Mouse (Mus musculus) lung, embryonic 14.5 days (tissue): ENCODE measurements around the gene Frmd4a. TPM values are rescaled to one million over a fixed set of nuclear protein-coding genes. Genes with fewer than 3 reads are reported as not detected.

ENCODE experiments used
- ATAC-seq: fragments of 200-750 bp; cut with Nextera tagmentation; 2 replicates; pipeline ENCODE4 v1.8.0; 2017; ENCODE audit warnings: mild to moderate bottlenecking, moderate TSS enrichment, moderate library complexity; ENCODE audit not compliant: insufficient read depth
- DNase-seq: peaks from one replicate; pipeline ENCODE4 v3.0.0-alpha.2; 2015
- H3K27ac ChIP-seq: fragments of 300-500 bp; sonication (generic); 2 replicates; pipeline ENCODE4 v1.5.1; 2014; ENCODE audit warnings: low read depth, mild to moderate bottlenecking, moderate library complexity
- H3K27me3 ChIP-seq: fragments of 300-500 bp; sonication (generic); 2 replicates; pipeline ENCODE4 v1.6.1; 2014; ENCODE audit warnings: low read length, control low read depth; ENCODE audit not compliant: insufficient read depth
- H3K36me3 ChIP-seq: fragments of 300-500 bp; sonication (generic); 2 replicates; pipeline ENCODE4 v1.6.1; 2014; ENCODE audit warnings: control low read depth; ENCODE audit not compliant: insufficient read depth
- H3K4me1 ChIP-seq: fragments of 300-500 bp; sonication (generic); 2 replicates; pipeline ENCODE4 v1.6.1; 2014; ENCODE audit warnings: antibody characterized with exemption, control low read depth; ENCODE audit not compliant: insufficient read depth
- H3K4me2 ChIP-seq: fragments of 300-500 bp; sonication (generic); 2 replicates; pipeline ENCODE4 v1.6.1; 2014; ENCODE audit warnings: mild to moderate bottlenecking
- H3K4me3 ChIP-seq: fragments of 300-500 bp; sonication (generic); 2 replicates; pipeline ENCODE4 v1.5.1; 2014; ENCODE audit warnings: low read depth, low read length
- H3K9ac ChIP-seq: fragments of 300-500 bp; sonication (generic); 2 replicates; pipeline ENCODE4 v1.6.1; 2014
- H3K9me3 ChIP-seq: fragments of 300-500 bp; sonication (generic); 2 replicates; pipeline ENCODE4 v1.6.1; 2016; ENCODE audit warnings: low read depth, low read length, control low read depth
- CTCF ChIP-seq: IDR thresholded peaks from 2 replicates; pipeline ENCODE4 v1.5.1; 2016; ENCODE audit warnings: antibody characterized with exemption, low read depth
- WGBS: fragments of 180-500 bp; shearing (Covaris S2); extraction: QIAGEN DNeasy Blood & Tissue Kit; methylation state at CpG from one replicate; pipeline ENCODE4 v1.1.7; 2014; 5-methylcytosine and 5-hydroxymethylcytosine counted together
- polyA plus RNA-seq: library from polyadenylated mRNA; unstranded; fragments of >200 nt; fragmentation: Nextera tagmentation; extraction: Ambion mirVana; gene quantifications from 2 replicates; pipeline ENCODE4 v1.2.1, GENCODE M21; 2014

Gene Frmd4a
- polyA plus RNA-seq, 1 experiment from 2014 or later: 37.1 TPM

- Histone ChIP-seq H3K36me3 (no peaks in the 10 kb centered on the region), H3K4me1 (peaks cover 26% of the 10 kb centered on the region), H3K27me3 (no peaks in the 10 kb centered on the region), H3K27ac (peak overlapping the region; percentile 96), H3K9me3 (no peaks in the 10 kb centered on the region), H3K9ac (peak overlapping the region; percentile 62), H3K4me3 (peak overlapping the region; percentile 44), H3K4me2 (peak overlapping the region; percentile 74)
- DNase-seq: peak; percentile 77
- ATAC-seq: peak; percentile 44
- under 1% methylated on average over 13 of the region's 13 CpGs for WGBS
- no peak for TF ChIP-seq CTCF
These were observed 282.9 kb downstream of the Frmd4a start for GRCm38 (mm10) chr2:4300383-4300811.

DNA sequence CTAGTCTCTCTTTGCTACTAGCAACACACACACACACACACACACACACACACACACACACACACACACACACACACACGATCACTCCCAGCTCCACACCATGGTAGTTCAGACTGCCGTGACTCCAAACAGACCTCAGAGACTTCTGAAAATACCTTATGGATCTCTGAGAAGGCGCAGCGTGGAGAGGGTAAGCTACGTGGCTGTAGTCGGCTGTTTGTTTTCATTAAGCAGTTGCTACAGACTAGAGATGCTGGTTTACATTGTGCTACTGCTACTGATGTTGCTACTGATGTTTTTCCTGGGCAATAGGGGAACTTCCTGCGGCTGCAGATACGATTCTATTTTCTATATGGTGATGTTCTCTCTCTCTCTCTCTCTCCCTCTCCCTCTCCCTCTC, 283.3 kb downstream of the Frmd4a start:
- peak overlapping the region; percentile 96 for H3K27ac ChIP-seq
- H3K27me3 ChIP-seq: no peaks in the 10 kb centered on the region
- peak overlapping the region; percentile 44 for H3K4me3 ChIP-seq
- DNase-seq: peak; percentile 57
- no peaks in the 10 kb centered on the region for H3K36me3 ChIP-seq
- no peak for ATAC-seq
- no peak for TF ChIP-seq CTCF
- H3K4me2 ChIP-seq: peak overlapping the region; percentile 74
- no peaks in the 10 kb centered on the region for H3K9me3 ChIP-seq
- peaks cover 26% of the 10 kb centered on the region for H3K4me1 ChIP-seq
- peak overlapping the region; percentile 62 for H3K9ac ChIP-seq
- WGBS: 3% methylated on average over 8 of the region's 8 CpGs

GRCm38 (mm10) chr2:4301256-4301655, 283.7 kb downstream of the Frmd4a start:
- DNase-seq (peak; percentile 44), ATAC-seq (no peak)
- WGBS: 4% methylated on average over 5 of the region's 6 CpGs
- peaks cover 26% of the 10 kb centered on the region for H3K4me1 ChIP-seq
- H3K36me3 ChIP-seq: no peaks in the 10 kb centered on the region
- peak overlapping the region; percentile 44 for H3K4me3 ChIP-seq
- no peaks in the 10 kb centered on the region for H3K27me3 ChIP-seq
- peak overlapping the region; percentile 74 for H3K4me2 ChIP-seq
- H3K9ac ChIP-seq: peak overlapping the region; percentile 59
- TF ChIP-seq CTCF: no peak
- H3K27ac ChIP-seq: peak overlapping the region; percentile 94
- no peaks in the 10 kb centered on the region for H3K9me3 ChIP-seq

DNA sequence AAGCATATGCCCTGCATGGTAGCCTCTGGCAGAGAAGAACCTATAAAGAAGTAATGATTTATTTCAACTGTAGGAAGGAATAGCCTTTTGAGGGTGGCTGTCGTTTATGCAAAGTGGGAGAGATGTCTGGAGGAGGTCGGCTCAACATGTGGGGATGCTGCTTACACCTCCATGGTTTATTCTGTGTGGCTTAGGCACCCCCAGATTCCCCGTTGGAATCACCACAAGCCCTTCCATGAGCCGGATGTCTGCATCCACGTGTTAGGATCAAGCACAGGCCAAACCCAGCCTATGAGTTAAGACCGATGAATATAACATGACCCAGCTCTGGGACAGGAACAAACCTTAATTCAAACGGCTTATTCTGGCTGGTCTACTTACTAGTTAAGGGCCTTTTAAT, 284.2 kb downstream of the Frmd4a start:
- Histone ChIP-seq H3K4me3 (peak overlapping the region; percentile 44), H3K9ac (peak overlapping the region; percentile 59), H3K27me3 (no peaks in the 10 kb centered on the region), H3K4me2 (peak overlapping the region; percentile 74), H3K27ac (peak overlapping the region; percentile 94), H3K9me3 (no peaks in the 10 kb centered on the region), H3K36me3 (no peaks in the 10 kb centered on the region), H3K4me1 (peaks cover 26% of the 10 kb centered on the region)
- ATAC-seq: no peak
- 17% methylated on average over 7 of the region's 7 CpGs for WGBS
- no peak for TF ChIP-seq CTCF
- DNase-seq: peak; percentile 50

GRCm38 (mm10) chr2:4302119-4302518, 284.6 kb downstream of the Frmd4a start:
- Histone ChIP-seq H3K9me3 (no peaks in the 10 kb centered on the region), H3K4me1 (peaks cover 25% of the 10 kb centered on the region), H3K4me3 (peak overlapping the region; percentile 44), H3K36me3 (no peaks in the 10 kb centered on the region), H3K27me3 (no peaks in the 10 kb centered on the region), H3K4me2 (peak overlapping the region; percentile 74), H3K27ac (peak overlapping the region; percentile 94; the same call in 1 of the 2 replicates), H3K9ac (no peak overlapping the region; the same call in 1 of the 2 replicates)
- DNase-seq (no peak), ATAC-seq (no peak)
- no peak for TF ChIP-seq CTCF
- WGBS: 73% methylated on average over 3 of the region's 3 CpGs

- WGBS: 72% methylated on average over 6 of the region's 6 CpGs
- DNase-seq (no peak), ATAC-seq (no peak)
- no peak for TF ChIP-seq CTCF
- no peak overlapping the region for H3K9ac ChIP-seq
- H3K9me3 ChIP-seq: no peaks in the 10 kb centered on the region
- H3K27ac ChIP-seq: no peak overlapping the region
- peaks cover 3% of the 10 kb centered on the region; the same call in 1 of the 2 replicates for H3K4me1 ChIP-seq
- no peaks in the 10 kb centered on the region for H3K36me3 ChIP-seq
- H3K4me3 ChIP-seq: no peak overlapping the region
- no peaks in the 10 kb centered on the region for H3K27me3 ChIP-seq
- no peak overlapping the region for H3K4me2 ChIP-seq
These were observed 289.6 kb downstream of the Frmd4a start for GRCm38 (mm10) chr2:4307076-4307475.

DNA sequence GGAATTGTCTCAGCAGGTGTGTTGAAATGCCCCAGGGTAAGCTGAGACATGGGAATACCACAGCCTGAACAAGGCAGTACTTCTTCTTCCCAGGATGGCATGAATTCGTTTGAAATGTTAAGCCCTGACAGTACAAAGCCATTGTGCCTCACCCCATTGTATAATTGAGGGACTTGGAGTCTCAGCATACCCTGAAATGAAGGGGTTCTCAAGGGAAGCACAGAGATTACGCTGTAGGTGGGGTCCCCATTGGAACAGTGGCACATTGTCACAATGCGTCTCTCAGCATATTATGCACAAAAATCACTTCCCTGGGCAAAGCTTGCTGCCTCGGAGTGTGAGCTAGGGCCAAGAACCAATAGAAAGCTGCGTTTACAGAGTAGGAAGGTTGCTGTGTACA, 297.0 kb downstream of the Frmd4a start:
- no peak for TF ChIP-seq CTCF
- no peaks in the 10 kb centered on the region for H3K27me3 ChIP-seq
- no peaks in the 10 kb centered on the region for H3K4me1 ChIP-seq
- WGBS: 72% methylated on average over 5 of the region's 5 CpGs
- H3K4me2 ChIP-seq: no peak overlapping the region
- H3K4me3 ChIP-seq: no peak overlapping the region
- no peaks in the 10 kb centered on the region for H3K9me3 ChIP-seq
- no peaks in the 10 kb centered on the region for H3K36me3 ChIP-seq
- DNase-seq (no peak), ATAC-seq (no peak)
- no peak overlapping the region for H3K27ac ChIP-seq
- H3K9ac ChIP-seq: no peak overlapping the region
